Mouse (Mus musculus) ovary, adult 18-20 months (tissue): Measurements from ENCODE around the gene Ets2.
A peak's percentile ranks its signal among the peaks of the same experiment; 100 is the strongest.

ENCODE experiments used
- DNase-seq: peaks from one replicate; pipeline ENCODE4 v3.0.0; 2022; ENCODE audit warnings: low spot score, mixed read lengths

Ets2 gene

DNA sequence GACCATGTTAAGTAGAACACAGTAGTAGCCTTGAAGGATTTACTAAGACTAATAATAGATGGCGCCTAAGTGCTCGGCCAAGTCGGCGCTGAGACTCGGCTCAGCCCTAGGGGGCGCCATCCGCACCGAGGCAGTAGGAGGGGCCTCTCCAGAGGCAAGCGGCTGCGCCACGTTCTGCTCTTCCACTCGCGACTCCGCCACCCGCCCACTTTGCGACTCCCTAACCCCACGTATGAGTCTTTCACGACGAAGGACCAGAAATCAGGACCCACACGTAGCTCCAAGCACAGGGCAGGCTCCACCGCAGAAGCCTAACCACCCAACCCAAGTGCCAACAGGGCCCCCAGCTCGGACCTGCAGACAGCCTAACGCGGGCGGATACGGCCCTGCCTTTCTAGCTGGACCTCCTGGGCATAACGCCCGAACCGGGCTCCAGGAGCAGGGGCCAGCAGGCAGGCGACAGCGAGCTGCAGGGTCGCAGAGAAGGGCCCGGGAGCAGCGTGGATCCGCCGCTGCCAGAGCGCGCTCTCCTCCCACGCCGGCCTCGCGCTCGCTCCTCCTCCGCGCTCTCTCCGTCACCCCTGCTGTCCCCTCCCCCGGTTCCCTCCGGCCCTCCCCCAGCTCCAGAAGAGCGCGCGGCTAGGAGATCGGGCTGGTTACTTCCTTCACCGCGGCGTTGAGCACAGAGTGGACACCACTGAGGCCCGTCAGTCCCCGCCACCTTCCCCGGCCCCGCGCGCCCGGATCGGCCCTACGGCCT, at the start of gene Ets2:
TSS of gene Ets2 (plus strand) at position 274 of the 760 bp plus-strand sequence.
- DNase-seq: peak; percentile 84

- DNase-seq: no peak
These were observed 47.7 kb upstream of the Ets2 start for GRCm38 (mm10) chr16:95654204-95654611.

GRCm38 (mm10) chr16:95656535-95656934, 45.3 kb upstream of the Ets2 start:
- DNase-seq: no peak

GRCm38 (mm10) chr16:95657187-95657586, 44.7 kb upstream of the Ets2 start:
- DNase-seq: no peak

DNA sequence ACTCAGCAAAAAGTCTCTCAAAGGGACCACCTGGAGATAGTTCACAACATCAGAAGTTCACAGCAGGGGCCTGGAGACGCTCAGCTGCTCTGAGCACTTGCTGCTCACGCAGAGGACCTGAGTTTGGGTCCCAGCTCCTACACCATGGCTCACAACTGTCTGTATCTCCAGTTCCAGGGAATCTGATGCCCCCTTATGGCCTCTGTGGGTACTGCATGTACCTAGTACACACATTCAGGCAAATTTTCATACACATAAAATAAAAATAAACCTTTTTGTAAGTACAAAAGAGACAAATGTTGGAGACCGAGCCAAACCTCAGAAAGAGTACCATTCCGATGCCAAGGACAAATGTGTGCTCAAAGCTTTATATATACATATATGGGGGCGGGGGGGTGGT, 44.1 kb upstream of the Ets2 start:
- no peak for DNase-seq

- DNase-seq: no peak
These were observed 42.9 kb upstream of the Ets2 start for GRCm38 (mm10) chr16:95658836-95659430.

DNA sequence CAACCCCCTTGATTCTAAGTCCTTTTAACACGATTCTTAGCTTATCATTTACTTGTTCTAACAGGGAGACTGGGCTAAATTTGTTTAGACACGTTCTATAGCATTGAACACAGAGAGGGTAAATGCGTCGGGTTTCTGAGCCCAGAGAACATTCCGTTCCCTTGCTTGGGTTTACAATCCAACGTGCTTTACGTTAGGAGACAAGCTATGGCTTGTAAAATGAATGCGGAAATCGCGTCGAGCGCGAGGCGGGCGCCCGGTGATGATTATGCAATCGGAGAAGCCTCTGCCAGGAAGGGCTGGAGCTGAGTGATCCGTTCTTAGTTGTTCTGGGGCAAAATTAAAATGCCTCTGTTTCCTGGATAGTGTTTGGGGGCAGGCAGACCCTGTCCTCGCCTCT, 42.4 kb upstream of the Ets2 start:
- DNase-seq: no peak

- DNase-seq: no peak
These were observed 41.0 kb upstream of the Ets2 start for GRCm38 (mm10) chr16:95660909-95661308.

DNA sequence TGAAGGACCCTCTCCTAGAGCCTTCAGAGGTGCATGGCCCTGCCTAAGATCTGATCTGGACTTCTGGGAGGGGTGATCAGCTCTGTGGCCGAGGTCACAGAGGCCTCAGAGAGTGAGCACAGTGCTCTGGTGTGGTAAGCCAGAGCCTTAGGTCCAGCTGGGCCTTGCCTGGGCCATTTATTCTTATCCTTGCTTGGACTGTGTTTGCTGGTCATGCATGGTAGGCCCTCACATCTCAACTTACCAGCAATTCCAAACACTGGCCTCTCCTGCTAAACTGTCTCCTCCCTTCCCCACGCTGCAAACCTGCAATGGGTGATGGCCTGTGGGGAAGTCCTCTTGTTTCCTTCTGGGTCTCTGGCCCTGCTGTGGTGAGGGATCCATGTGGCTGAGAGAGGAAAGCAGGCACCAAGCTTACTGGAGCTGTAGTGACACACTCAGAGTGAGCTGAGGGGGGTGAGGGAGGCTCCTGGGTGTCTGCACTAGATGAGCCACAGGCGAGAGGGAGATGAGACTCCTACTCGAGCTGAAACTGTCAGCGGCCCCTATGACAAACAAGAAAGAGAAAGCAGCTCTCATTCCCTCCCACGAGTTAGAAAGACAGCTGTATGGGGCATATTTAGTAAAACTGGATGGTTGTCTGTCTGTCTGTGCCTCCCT, 36.3 kb upstream of the Ets2 start:
- DNase-seq: no peak

DNA sequence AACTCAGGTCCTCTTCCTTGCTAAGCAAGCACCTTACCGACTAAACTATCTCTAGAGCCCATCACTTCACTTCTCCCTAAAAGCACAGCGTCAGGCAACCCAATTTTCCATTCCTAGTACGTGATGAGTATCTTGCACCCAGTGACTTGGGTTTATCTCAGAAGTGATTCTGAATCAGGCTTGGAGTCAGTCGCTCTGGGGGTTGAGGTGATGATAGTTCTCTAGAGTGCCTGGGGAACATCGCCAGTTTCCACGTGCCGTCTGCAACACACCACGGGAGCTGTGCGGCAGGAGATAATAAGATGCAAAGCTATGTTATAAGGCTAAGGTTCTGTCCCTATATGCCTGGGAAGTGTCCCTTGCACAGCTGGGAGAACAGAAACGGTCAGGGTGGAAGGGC, 35.6 kb upstream of the Ets2 start:
- DNase-seq: no peak

DNA sequence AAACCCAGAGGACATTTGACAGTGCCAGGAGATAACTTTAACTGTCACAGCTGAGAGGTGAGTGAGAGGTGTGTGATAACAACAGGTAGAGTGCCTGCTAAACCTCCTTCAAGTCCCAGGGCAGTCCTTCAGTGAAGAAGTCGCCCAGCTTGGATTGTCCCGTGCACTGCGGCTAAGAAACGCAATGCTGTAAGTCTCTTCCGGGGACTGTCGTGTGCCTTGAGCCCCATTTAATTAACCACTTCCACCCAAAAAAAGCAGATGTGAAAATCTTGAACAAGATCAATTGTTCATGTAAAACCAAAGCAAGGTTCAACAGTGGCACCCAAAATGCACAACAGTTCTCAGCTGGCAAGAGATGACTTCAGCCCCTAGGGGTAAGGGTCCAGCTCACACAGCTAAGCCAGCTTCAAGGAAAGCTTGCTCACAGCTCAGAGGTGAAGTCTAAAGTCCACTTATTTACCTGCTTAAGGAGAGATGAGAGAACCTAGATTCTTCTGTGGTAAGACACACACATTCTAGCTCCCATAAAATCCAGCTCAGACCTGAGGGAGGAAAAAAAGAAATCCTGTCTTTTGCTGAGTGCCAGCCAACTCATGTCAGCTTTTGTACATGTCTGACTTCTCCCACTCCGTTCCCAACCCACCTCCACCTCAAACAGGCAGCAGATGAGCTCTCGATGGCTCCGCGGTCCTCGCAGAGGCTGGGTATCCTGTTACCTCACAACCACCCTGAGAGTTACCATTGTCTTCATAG, 34.3 kb upstream of the Ets2 start:
- no peak for DNase-seq

GRCm38 (mm10) chr16:95668151-95668993, 33.5 kb upstream of the Ets2 start:
- no peak for DNase-seq

- DNase-seq: no peak
These were observed 27.4 kb upstream of the Ets2 start for GRCm38 (mm10) chr16:95674452-95674921.

- DNase-seq: no peak
These were observed 26.7 kb upstream of the Ets2 start for GRCm38 (mm10) chr16:95675212-95675611.

- no peak for DNase-seq
These were observed 25.2 kb upstream of the Ets2 start for GRCm38 (mm10) chr16:95676668-95677067.

- DNase-seq: no peak
These were observed 19.4 kb upstream of the Ets2 start for GRCm38 (mm10) chr16:95682431-95682892.

DNA sequence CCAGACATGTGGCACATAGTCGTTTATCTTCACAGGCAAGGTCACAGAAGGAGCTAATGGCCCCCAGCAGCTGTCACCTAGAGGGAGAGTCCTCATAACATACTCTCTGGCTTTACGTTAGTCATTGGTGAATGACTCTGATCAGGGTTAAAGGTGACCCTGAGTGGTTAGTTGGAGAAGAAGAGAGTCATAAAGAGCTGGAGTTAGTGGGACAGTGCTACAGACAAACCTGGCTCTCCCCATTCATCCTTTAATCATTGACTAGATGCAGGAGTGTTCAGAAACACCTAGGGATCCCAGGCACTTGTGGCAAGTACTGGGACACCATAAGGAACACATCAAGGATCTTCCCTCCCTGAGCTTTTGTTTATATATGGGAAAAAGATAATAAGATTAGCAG, 16.1 kb upstream of the Ets2 start:
- no peak for DNase-seq

- no peak for DNase-seq
These were observed 15.6 kb upstream of the Ets2 start for GRCm38 (mm10) chr16:95686246-95686645.

GRCm38 (mm10) chr16:95686901-95687300, 15.0 kb upstream of the Ets2 start:
- no peak for DNase-seq

DNA sequence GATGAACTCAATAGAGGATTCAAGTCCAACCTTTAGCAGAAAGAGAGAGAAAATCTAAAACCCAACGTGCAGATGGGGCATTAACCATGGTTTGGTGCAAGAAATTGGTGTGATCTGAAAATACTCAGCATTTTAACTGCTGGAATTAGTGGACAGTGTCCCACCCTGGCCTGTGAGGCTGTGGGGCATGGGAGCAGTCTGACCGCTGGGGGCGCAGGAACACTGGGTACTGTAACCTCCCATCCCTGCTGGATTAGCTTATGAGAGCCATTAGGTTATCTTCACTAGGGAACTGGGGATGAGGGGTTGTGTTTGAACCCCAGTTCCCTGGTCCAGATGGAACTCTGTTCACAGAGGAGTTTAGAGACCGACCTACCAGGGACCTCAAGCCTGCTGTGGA, 13.9 kb upstream of the Ets2 start:
- no peak for DNase-seq

DNA sequence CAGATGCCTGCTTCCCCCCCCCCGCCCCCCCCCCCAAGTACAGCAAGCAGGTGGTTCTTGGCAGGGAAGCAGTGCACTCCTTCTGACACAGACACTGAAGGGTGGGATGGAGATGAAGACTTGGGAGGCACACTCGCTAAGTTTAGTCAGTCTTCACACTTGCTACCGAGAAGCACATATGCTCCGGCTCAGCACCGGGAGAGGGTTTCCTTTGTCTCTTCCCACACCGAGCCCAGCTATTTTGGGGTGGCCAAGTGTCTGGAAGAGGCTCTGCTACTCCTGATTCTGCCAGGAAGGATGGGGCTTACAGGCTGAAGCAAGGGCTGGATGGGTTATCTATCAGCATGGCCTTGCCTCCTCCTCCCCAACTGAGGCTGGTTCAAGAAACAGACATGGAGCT, 5.3 kb upstream of the Ets2 start:
- DNase-seq: no peak
